Mouse (Mus musculus): ENCODE data around the gene Rcsd1. TPM values are rescaled to one million over a fixed set of nuclear protein-coding genes. Genes with fewer than 3 reads are reported as not detected.
A peak's percentile ranks its signal among the peaks of the same experiment; 100 is the strongest.

Rcsd1 gene
- polyA plus RNA-seq, 1 experiment from 2014 or later, result 11.2 TPM

GRCm38 (mm10) chr1:165662426-165663192 is 46.9 kb downstream of the Rcsd1 start:
- Histone ChIP-seq H3K27ac (peak overlapping the region; percentile 78), H3K4me3 (no peak overlapping the region), H3K9me3 (no peaks in the 10 kb centered on the region), H3K27me3 (ENCODE audit: insufficient read depth, poor library complexity, severe bottlenecking) (no peaks in the 10 kb centered on the region), H3K4me1 (replicated peaks) (peaks cover 26% of the 10 kb centered on the region), H3K36me3 (no peaks in the 10 kb centered on the region)
- DNase-seq (ENCODE audit: low spot score), result no peak
- WGBS, result 52% methylated on average over 15 of the region's 15 CpGs

GRCm38 (mm10) chr1:165661725-165662124 is 47.8 kb downstream of the Rcsd1 start:
- H3K4me1 ChIP-seq (replicated peaks), result peaks cover 20% of the 10 kb centered on the region
- H3K27me3 ChIP-seq (ENCODE audit: insufficient read depth, poor library complexity, severe bottlenecking), result no peaks in the 10 kb centered on the region
- H3K4me3 ChIP-seq, result no peak overlapping the region
- no peak overlapping the region for H3K27ac ChIP-seq
- no peak for DNase-seq (ENCODE audit: low spot score)
- H3K9me3 ChIP-seq, result no peaks in the 10 kb centered on the region
- no peaks in the 10 kb centered on the region for H3K36me3 ChIP-seq
- 83% methylated on average over 6 of the region's 6 CpGs for WGBS

GRCm38 (mm10) chr1:165661191-165661590 is 48.4 kb downstream of the Rcsd1 start:
- DNase-seq (ENCODE audit: low spot score), result no peak
- WGBS, result 63% methylated on average over 3 of the region's 3 CpGs
- no peaks in the 10 kb centered on the region for H3K9me3 ChIP-seq
- no peak overlapping the region for H3K27ac ChIP-seq
- no peaks in the 10 kb centered on the region for H3K36me3 ChIP-seq
- no peaks in the 10 kb centered on the region for H3K27me3 ChIP-seq (ENCODE audit: insufficient read depth, poor library complexity, severe bottlenecking)
- peaks cover 20% of the 10 kb centered on the region for H3K4me1 ChIP-seq (replicated peaks)
- H3K4me3 ChIP-seq, result no peak overlapping the region

- WGBS, result 26% methylated on average over 4 of the region's 4 CpGs
- Histone ChIP-seq H3K4me1 (replicated peaks) (peaks cover 20% of the 10 kb centered on the region), H3K27ac (no peak overlapping the region)
These were observed 48.8 kb downstream of the Rcsd1 start for GRCm38 (mm10) chr1:165660774-165661173.

GRCm38 (mm10) chr1:165658602-165659001 is 51.0 kb downstream of the Rcsd1 start:
- Histone ChIP-seq H3K27ac (no peak overlapping the region), H3K9me3 (no peaks in the 10 kb centered on the region), H3K27me3 (ENCODE audit: insufficient read depth, poor library complexity, severe bottlenecking) (no peaks in the 10 kb centered on the region), H3K4me3 (no peak overlapping the region), H3K4me1 (replicated peaks) (peaks cover 18% of the 10 kb centered on the region), H3K36me3 (no peaks in the 10 kb centered on the region)
- 38% methylated on average over 5 of the region's 5 CpGs for WGBS
- peak; percentile 75 for DNase-seq (ENCODE audit: low spot score)

More at GRCm38 (mm10) chr1:165660774-165661173, 48.8 kb downstream of the Rcsd1 start:
- H3K36me3 ChIP-seq, result no peaks in the 10 kb centered on the region
- H3K27me3 ChIP-seq (ENCODE audit: insufficient read depth, poor library complexity, severe bottlenecking), result no peaks in the 10 kb centered on the region
- DNase-seq (ENCODE audit: low spot score), result peak; percentile 58
- no peak overlapping the region for H3K4me3 ChIP-seq
- no peaks in the 10 kb centered on the region for H3K9me3 ChIP-seq

- H3K36me3 ChIP-seq, result no peaks in the 10 kb centered on the region
- no peaks in the 10 kb centered on the region for H3K9me3 ChIP-seq
- WGBS, result 88% methylated on average over 14 of the region's 14 CpGs
- DNase-seq (ENCODE audit: low spot score), result no peak
- H3K27me3 ChIP-seq (ENCODE audit: insufficient read depth, poor library complexity, severe bottlenecking), result no peaks in the 10 kb centered on the region
- no peak overlapping the region for H3K4me3 ChIP-seq
- peaks cover 11% of the 10 kb centered on the region for H3K4me1 ChIP-seq (replicated peaks)
- H3K27ac ChIP-seq, result no peak overlapping the region
These were observed 54.1 kb downstream of the Rcsd1 start for GRCm38 (mm10) chr1:165655482-165655881.

GRCm38 (mm10) chr1:165655022-165655421 is 54.5 kb downstream of the Rcsd1 start:
- WGBS, result 70% methylated on average over 6 of the region's 6 CpGs
- no peaks in the 10 kb centered on the region for H3K27me3 ChIP-seq (ENCODE audit: insufficient read depth, poor library complexity, severe bottlenecking)
- H3K27ac ChIP-seq, result no peak overlapping the region
- no peak for DNase-seq (ENCODE audit: low spot score)
- H3K9me3 ChIP-seq, result no peaks in the 10 kb centered on the region
- H3K36me3 ChIP-seq, result no peaks in the 10 kb centered on the region
- H3K4me1 ChIP-seq (replicated peaks), result peaks cover 11% of the 10 kb centered on the region; the same call in 1 of the 2 replicates
- H3K4me3 ChIP-seq, result no peak overlapping the region

- Histone ChIP-seq H3K36me3 (no peaks in the 10 kb centered on the region), H3K27me3 (ENCODE audit: insufficient read depth, poor library complexity, severe bottlenecking) (no peaks in the 10 kb centered on the region), H3K27ac (no peak overlapping the region), H3K9me3 (no peaks in the 10 kb centered on the region), H3K4me1 (replicated peaks) (peaks cover 11% of the 10 kb centered on the region; the same call in 1 of the 2 replicates), H3K4me3 (no peak overlapping the region)
- no peak for DNase-seq (ENCODE audit: low spot score)
- WGBS, result 85% methylated on average over 14 of the region's 14 CpGs
These were observed 56.3 kb downstream of the Rcsd1 start for GRCm38 (mm10) chr1:165653126-165653885.

GRCm38 (mm10) chr1:165652507-165652906 is 57.0 kb downstream of the Rcsd1 start:
- Histone ChIP-seq H3K36me3 (no peaks in the 10 kb centered on the region), H3K4me3 (no peak overlapping the region), H3K9me3 (no peaks in the 10 kb centered on the region), H3K27ac (no peak overlapping the region), H3K4me1 (replicated peaks) (peaks cover 11% of the 10 kb centered on the region; the same call in 1 of the 2 replicates), H3K27me3 (ENCODE audit: insufficient read depth, poor library complexity, severe bottlenecking) (no peaks in the 10 kb centered on the region)
- DNase-seq (ENCODE audit: low spot score), result no peak
- 75% methylated on average over 2 of the region's 2 CpGs for WGBS

GRCm38 (mm10) chr1:165651158-165651557 is 58.4 kb downstream of the Rcsd1 start:
- Histone ChIP-seq H3K4me1 (replicated peaks) (peaks cover 11% of the 10 kb centered on the region; the same call in 1 of the 2 replicates), H3K4me3 (no peak overlapping the region), H3K27ac (no peak overlapping the region), H3K27me3 (ENCODE audit: insufficient read depth, poor library complexity, severe bottlenecking) (no peaks in the 10 kb centered on the region), H3K9me3 (no peaks in the 10 kb centered on the region), H3K36me3 (no peaks in the 10 kb centered on the region)
- DNase-seq (ENCODE audit: low spot score), result no peak
- WGBS, result 77% methylated on average over 5 of the region's 5 CpGs

- Histone ChIP-seq H3K4me3 (no peak overlapping the region), H3K4me1 (replicated peaks) (no peaks in the 10 kb centered on the region), H3K36me3 (no peaks in the 10 kb centered on the region), H3K9me3 (no peaks in the 10 kb centered on the region), H3K27me3 (ENCODE audit: insufficient read depth, poor library complexity, severe bottlenecking) (no peaks in the 10 kb centered on the region), H3K27ac (no peak overlapping the region)
- DNase-seq (ENCODE audit: low spot score), result no peak
- WGBS, result 78% methylated on average over 4 of the region's 4 CpGs
These were observed 64.5 kb downstream of the Rcsd1 start for GRCm38 (mm10) chr1:165645102-165645501.

- no peak overlapping the region for H3K4me3 ChIP-seq
- WGBS, result 84% methylated on average over 5 of the region's 5 CpGs
- no peaks in the 10 kb centered on the region for H3K9me3 ChIP-seq
- H3K27me3 ChIP-seq (ENCODE audit: insufficient read depth, poor library complexity, severe bottlenecking), result no peaks in the 10 kb centered on the region
- H3K27ac ChIP-seq, result no peak overlapping the region
- no peaks in the 10 kb centered on the region for H3K36me3 ChIP-seq
- no peak for DNase-seq (ENCODE audit: low spot score)
- H3K4me1 ChIP-seq (replicated peaks), result 0 out of 2 replicates have a peak, but pooled peaks cover 6% of the 10 kb centered on the region
These were observed 65.8 kb downstream of the Rcsd1 start for GRCm38 (mm10) chr1:165643735-165644134.

- Histone ChIP-seq H3K36me3 (no peaks in the 10 kb centered on the region), H3K4me3 (peak overlapping the region; percentile 84), H3K4me1 (replicated peaks) (0 out of 2 replicates have a peak, but pooled peaks cover 6% of the 10 kb centered on the region), H3K9me3 (no peaks in the 10 kb centered on the region), H3K27ac (peak overlapping the region; percentile 99), H3K27me3 (ENCODE audit: insufficient read depth, poor library complexity, severe bottlenecking) (no peaks in the 10 kb centered on the region)
- under 1% methylated on average over 16 of the region's 16 CpGs for WGBS
- peak; percentile 81 for DNase-seq (ENCODE audit: low spot score)
These were observed 66.7 kb downstream of the Rcsd1 start for GRCm38 (mm10) chr1:165642780-165643311.
